Mouse (Mus musculus): ENCODE measurements around the gene Kcnk2. TPM values are rescaled to one million over a fixed set of nuclear protein-coding genes. Genes with fewer than 3 reads are reported as not detected.

Kcnk2 gene
- polyA plus RNA-seq (2015; fragmentation: Nextera tagmentation; extraction: Ambion mirVana), result not detected in 2 replicates

DNA sequence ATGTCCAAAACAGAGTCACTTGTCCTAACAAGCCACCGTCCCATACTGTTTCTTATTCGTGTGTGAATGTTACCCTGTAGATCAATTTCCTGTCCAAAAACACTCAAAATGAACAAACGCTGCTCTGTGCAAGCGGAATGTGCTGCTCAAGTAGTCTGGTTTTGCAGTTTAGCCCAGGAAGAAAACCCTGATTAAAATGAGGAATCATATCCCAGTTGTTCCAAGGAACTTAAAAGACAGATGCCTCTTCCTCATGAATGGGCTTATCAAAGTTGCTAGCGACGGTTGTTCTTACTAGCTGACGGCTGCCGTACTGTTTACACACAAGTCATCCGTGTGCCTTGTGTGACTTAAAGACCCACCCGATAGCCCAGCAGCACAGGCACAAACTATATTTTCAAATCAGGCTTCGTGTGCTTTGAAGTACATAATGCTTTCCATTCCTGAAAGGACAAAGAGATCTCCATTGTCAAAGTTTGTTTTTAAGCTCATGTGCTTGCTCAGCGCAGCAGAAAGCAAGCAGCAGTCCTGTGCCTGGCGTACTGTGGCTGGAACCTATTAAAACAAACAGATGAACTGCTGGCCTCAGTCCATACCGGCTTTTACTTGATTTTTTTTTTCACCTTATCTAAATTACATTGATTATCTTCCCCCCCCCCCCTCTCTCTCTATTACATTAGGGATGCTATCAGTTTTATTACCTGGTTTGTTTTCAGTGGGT, at the start of gene Kcnk2:
Gene Kcnk2, minus strand, starts transcription at position 51 of the 721 bp plus-strand sequence.

